Mouse (Mus musculus): ENCODE results near the gene Vasp.
A peak's percentile ranks its signal among the peaks of the same experiment; 100 is the strongest.

Gene Vasp

DNA sequence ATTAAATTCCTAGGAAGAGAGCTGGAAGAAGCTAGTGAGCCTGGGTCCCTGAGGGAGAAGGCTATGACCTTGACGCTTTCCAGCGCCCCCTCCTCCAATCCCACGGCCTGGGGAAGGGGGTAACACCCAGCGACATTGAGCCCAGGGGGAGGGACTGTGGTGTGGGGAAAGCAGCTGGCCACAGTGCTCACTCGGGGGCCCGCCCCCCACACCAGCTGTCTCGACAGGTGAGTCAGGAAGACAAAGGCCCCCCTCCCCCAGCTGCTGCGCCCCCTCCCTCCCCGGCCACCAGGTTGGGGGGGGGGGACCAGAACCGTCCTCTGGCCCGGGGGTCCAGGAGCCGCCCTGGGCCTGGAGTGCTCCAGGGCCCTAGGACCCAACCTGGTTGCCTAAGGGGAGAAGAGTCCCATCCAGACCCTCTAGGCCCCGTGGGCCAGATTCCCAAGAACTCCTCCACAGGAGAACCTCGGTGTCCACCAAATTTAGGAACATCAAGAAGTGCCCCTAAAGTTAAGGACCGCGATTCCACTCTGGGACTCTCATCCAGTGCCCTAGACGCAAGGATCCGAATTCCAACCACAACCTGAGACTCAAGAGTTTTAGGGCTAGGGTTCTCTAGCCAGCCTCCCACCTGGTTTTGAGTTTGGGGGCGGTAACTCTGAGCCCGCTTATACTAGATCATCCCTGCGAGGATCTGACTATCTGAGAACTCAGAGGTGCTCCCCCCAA is 944 bp downstream of the Vasp start:
- DNase-seq (ENCODE audit: low spot score): peak; percentile 35

DNA sequence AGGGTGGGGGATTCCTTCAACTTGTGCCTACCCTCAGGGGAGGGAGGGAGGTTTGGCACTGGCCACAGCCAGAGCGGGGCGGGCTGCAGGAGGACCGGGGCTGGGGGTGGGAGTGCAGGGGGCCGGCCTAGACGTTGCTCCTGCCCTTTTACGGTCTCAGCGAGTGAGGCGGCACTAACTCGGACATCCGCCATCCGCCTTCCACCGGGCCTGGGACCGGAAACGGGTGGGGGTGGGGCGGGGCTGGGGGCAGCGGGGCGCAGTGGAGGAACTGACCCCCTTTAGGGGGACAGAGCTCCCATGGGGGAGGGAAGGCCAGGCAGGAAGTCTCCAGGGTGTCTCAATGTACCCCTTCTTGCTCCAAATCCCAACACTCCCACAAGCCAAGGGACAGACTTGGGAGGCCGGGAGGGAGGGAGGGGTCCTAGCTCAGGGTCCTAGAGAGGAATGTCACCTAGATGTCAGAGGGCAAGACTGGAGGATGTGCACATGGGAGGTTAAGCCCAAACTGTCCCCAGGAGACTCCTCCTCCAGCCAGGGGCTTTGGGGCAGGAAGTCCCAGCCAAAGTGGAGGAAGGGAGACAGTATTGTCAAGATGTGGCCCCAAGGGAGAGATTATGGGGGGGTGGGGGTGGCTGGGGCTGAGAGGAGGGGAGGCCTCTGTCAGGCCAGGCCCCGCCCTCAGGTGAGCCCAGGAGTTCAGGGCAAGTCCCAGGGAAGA is 1.7 kb downstream of the Vasp start:
- DNase-seq (ENCODE audit: low spot score): peak; percentile 77

DNA sequence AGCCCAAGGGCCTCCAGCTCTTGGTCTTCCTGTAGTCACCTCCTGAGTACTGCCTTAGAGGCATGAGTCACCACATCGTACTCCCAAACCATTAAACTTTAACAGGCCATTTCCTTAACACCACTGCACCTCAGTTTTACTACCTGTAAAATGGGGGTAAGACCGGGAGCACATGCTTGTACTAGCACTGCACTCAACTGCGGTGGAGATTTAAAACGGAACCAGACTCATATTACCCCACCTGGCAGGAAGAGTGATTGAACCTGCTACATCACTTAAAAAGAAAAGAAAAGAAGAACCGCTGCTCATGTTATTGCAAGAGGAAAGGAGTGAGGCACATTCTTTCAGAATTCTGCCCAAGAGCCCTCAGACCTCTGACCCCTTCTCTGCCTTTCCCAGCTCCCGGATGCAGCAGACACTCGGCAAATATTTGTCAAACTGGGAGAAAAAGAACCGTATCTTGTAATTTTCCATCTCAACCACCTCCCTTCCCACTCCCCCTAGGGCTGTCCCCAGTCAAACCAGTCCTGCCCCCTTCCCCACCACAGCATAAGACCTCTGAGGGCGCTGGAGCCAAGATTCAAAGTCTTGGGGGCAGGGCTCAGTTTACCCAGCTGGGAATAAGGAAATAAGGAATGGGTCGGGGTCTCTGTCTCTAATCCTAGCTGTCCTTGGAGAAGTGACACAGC is 2.5 kb downstream of the Vasp start:
- DNase-seq (ENCODE audit: low spot score): no peak

DNA sequence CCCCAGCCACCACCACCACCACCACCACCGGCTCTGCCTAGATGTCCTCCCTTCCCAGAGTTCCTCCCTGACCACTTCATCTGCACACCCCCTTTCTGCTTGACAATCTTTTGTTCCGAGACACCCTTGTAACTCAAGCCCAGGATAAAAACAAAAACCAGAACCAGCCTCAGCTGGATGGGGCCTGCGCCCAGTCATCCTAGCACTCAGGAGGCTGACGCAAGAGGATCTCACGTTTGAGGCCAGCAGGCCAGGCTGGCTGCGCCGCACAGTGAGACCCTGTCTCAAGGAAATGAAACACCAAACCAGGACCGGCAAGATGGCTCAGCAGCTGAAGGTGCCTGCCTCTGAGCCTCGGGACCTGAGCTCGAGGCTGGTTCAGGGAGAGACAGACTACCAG is 4.6 kb downstream of the Vasp start:
- DNase-seq (ENCODE audit: low spot score): no peak

DNA sequence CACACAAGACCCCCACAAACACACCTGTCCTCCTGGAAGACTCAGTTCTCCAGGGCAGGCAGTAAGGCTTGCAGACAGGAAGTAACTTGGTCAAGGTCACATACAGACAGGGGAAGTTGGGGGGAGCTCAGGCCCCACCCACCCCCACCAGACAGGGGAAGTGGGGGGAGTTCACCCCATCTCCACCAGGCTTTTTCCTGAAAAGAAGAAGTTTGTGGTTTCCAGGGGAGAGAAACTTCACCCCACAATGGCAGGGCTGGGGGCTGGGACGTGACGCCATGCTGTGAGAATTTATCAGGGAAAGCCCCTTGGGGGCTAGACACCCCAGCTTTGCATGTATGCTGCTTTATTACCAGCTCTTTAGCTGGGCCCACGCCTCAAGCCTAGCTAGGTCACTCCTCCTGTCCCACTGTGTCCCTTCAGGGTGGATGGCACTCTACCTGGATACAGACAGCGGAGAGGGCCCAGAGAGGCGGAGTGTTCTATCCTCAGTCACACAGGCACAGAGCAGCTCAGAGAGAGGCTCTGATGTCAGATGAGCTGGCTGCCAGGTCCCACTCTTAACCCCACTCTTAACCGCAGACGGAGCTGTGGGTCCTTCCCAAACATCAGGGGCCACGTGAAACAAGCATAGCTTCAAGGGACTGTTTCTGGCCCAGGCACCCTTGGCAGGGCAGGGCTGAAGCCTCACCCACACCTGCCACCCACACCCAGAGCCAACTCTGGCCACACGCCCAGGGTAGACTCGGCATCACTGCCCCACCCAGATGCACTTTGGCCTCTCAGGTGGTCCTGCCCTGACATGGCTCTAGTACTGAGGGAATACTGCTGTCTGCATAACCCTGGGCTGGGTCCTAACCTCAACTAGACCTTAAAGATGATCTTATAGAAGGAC is 5.4 kb downstream of the Vasp start:
- DNase-seq (ENCODE audit: low spot score): no peak

DNA sequence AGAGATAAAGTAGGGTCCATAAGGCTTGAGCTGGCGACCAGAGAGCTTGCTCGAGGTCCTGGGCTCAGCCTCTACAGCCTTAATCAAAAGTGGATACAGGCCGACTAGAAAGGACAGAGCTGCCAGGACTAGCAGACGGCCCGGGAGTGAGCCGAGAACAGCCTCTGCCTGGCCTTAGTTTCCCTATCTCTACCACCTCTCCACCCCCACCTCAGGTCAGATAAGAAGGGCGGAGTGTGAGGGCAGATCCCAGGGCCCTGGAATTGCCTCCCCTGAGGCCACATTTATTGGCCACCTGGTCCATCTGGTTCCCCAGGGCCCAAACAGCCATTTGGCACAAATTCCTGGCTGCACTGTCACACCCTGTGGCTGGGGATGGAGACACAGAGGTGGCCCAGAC is 6.5 kb downstream of the Vasp start:
- DNase-seq (ENCODE audit: low spot score): no peak

DNA sequence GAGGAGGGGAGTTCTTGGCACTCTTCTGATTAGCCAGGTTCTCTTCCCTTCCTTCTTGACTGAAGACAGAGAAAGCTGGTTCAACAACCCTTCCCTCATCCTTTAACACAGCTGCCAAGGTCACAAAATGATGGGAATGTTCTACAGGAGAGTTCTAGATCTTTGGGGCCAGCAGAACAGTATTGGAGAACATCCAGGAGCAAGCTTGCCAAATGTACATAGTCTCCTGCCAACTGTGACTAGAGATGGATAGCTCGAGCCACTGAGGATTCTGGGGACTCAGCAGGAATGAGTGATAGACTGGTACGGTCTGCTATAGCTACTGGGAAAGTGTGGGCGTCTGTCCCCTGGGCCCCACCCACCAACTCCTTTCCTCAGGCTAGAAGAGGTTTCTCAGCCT is 13.3 kb downstream of the Vasp start:
- no peak for DNase-seq (ENCODE audit: low spot score)

DNA sequence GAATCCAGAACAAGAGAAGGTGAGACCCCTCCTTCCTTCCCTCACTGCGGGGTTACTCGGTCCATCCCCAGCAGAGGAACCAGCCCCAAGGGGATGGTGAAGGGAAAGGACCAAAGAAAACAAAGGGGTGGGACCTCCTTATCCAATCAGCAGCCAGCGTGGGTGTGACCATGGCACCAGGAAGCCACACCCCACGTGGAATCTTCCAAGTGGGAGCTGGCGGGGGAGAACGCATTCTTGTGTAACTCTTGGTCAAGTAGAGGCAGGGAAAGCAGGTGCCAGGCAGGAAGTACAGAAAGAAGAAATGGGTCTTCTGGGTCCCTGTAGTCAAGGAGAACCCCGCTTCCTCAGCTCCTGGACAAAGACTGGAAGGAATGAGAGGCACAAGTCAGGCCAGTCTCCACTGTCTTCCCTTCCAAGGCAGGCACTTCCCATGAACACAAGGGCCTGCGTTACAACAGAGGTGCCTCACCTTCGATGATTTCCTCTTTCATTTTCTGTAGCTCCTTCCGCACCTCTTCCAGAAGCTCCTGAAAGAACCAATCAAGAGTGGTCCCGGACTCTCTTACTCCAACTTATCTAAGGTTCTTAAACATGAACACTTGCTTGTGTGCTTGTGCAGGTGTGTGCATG is 14.1 kb downstream of the Vasp start:
- peak; percentile 86 for DNase-seq (ENCODE audit: low spot score)

DNA sequence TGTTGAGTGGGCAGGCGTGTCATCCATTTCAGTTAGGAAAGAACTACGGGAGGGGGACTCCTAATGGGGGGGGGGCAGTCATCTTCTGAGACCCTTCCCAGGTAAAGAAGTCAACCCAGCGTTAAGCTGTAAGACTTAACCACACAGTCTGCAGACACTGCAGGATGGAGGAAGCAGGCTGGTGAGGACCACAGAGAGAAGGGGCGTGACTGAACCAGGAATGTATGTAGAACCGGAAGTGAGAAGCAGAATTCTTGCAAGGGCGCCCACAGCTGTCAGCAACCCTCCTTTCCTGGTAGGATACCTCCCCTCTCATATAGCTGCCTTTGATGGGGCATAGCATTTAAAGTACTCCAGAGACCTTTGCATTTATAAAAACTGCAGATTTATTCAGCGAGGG is 15.1 kb downstream of the Vasp start:
- no peak for DNase-seq (ENCODE audit: low spot score)

DNA sequence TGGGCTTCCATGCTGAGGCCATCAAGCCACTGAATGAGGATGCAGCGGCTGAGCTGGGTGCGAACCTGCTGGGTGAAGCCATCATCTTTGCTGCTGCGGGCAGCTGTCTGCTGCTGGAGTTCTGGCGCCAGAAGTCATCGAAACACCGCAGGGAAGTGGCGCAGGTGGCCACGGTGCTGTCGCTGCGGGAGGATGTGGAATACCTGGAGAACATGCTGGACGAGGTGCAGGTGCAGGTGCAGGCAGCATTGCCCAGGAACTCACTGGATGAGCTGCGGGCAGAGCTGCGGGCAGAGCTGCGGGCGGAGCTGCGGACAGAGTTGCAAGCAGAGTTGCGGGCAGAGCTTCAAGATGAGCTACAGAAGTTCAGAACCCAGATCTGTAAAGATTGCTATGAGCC is 16.2 kb downstream of the Vasp start:
- DNase-seq (ENCODE audit: low spot score): no peak

DNA sequence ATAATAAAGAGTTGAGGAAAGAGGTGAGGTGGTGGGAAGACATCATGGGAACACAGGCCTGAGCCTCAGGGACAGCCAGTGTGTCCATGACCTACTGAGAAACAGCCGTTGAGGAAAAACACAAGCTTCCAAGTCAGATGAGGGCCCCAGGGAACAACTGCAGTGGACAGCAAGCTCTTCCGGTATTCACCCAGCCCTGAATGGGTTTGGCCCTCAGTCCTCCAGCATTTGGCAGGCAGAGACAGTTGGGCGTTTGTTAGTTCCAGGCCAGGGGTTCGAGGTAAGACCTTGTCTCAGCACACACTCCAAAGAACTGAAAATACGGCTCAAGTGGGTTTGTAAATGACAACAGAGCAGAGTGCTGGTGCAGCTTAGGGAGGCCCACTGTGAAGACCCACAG is 18.2 kb downstream of the Vasp start:
- DNase-seq (ENCODE audit: low spot score): no peak

DNA sequence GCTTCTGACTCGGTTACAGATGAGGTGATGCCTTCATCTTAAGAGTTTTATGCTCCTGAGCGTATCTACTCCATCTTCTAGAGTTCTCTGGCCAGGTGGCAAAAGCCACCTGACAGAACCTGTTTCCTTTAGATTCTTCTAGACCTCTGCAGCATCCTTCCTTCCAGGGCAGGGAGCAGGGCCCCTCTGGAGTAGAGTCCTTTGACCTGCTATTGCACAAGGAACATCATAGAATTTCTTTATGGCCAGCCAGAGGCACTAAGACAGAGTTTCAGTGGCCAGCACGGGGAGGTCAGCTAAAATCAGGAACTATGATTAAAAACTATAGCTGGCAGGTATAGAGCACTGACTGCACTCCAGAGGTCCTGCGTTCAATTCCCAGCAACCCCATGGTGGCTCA is 19.5 kb downstream of the Vasp start:
- no peak for DNase-seq (ENCODE audit: low spot score)

DNA sequence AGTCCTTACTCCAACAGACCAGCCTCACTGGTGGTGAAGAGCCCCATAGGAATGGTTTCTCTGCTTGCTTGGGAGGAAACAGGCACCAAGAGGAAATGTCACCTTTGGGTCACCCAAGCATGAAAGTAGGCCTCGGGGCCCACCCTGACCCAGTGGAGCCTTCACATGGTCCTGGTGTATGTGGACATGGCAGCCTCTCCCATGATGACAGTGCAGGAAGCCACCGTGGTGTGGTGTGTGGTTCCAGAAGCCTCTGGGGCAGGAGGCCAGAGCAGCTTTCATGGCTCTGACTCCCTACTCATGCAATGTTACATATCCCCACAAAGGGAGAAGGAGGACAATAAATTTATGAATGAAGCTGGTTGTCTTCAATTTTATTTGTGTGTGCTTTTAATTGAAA is 24.1 kb downstream of the Vasp start:
- DNase-seq (ENCODE audit: low spot score): no peak

DNA sequence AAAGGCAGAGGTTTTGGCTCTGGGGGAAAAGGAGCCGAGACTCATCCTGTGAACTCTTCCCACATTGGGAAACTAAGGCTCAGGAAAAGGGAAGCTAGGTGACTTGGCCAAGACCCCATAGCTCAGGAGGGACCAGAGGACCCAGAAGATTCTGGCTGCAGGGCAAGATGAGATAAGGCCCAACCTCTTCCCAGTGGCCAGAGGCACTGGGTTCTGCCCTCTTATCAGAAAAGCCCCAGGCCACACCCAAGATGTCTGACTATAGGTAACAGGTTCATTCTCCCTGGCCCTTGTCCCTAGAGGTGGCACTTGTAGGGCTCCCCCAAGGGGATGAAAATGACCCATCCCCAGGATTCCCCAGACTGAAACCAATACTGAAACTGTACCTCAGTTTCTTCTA is 24.8 kb downstream of the Vasp start:
- no peak for DNase-seq (ENCODE audit: low spot score)

DNA sequence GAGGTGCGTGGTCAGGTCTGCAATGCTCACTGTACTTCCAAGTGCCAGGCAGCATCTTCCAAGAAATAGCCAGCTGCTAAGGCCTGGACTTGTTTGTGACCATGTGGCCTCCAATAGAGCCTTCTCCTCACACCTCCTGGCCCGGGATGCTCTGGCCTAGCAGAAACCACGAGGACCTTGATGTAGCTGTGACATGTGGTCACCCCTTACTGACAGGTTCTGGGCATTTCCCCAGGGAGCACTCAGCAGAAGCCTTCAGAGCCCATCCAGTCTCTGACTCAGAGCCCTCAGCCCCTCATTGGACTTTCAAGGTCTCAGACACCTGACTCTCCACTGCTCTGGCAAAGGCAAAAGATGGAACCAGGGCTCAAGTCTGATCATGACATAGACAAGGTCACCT is 26.5 kb downstream of the Vasp start:
- no peak for DNase-seq (ENCODE audit: low spot score)

DNA sequence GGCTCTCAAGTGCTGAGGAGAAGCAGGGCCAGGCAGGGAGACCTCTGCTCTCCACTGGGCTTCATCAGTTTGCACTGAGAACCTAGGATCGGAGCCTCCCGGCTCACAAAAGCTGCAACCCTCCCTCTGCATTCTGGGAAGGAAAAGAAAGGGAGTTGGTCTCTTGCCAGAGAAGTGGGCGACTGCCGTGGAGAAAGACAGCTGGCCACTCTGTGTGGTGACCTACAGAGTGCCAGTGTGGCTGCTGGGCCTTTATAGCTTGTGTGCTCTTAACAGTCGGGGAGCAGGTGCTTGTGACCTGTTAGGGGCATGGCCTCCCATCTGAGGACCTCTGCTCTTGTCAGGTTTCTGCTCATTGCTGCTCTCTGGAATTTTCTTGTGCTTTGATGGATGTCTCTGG is 27.8 kb downstream of the Vasp start:
- DNase-seq (ENCODE audit: low spot score): no peak

DNA sequence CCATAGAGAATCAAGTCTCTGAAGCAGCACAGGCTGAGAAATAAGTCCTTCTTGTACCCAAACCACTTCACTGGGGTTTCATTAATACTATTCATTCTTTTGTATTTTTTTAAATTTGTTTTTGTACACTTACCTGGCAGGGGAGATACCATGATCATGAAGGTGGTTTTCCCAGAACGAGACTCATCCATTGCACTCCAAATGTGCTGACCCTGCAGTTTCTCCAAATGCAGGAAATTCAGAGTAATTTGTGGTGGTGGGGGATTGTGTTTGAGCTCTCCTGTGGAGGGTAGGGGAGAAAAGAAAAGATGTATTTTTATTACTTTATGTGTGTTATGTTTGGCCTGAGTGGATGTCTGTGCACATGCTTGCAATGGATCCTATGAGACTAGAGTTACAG is 29.6 kb downstream of the Vasp start:
- DNase-seq (ENCODE audit: low spot score): no peak

DNA sequence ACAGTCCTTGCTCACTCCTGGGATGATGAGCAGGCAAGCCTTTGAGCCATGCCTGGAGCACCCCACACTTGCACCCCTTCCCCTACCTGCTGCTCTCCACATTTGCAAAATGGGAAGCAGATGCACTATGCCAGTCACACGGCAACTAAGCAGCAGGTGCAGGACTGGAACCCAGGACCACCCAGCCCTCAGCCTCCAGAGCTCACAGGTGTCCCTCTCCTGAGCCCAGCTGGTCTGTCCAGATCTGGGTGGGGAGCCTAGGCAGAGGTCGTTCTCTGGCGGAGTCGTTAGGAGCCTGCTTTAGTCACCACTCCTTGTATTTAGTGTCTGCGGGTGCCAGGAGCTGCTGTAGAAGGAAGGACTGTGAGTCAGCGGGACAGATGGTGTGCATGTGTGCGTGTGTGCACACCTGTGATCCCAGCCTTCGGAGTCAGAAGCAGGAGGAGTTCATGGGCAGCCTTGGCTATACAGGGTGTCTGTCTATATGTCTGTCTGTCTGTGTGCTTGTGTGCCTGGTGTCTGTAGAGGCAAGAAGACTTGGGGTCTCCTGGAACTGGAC is 30.6 kb downstream of the Vasp start:
- DNase-seq (ENCODE audit: low spot score): no peak

DNA sequence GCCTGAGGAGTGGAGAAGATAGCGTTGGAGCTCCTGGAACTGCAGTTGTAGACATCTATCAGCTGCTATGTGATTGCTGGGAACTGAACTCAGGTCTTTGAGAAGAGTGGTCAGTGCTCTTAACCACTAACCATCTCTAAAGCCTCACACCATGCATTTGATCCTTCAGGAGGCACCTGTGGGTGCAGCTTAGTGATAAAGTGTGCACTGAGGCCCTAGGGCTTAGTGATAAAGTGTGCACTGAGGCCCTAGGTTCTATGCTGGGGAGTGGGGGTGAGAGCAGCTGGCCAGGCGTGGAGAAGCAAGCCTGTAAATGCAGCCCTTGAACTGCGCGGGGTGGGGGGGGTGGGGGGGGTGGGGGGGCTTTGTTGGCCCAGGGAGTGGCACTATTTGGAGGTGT is 31.6 kb downstream of the Vasp start:
- DNase-seq (ENCODE audit: low spot score): no peak

DNA sequence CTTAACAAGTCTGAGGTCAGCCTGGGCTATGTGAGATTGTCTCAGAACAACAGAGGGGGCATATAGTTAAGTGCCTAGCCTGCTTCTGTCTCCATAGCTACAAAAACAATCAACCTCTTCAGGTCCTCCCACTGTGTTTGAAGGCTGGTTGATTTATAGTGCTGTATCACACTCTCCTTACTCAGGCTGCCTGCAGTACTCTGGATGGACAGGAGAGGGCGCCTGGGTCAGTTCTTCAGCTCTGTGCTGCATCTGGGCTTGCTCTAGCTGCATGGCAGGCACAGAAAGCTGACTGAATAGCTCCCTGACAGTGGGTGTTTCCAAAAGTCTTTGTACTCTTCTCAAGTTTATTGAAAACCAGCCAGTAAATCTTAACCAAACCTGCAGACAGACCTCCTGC is 32.2 kb downstream of the Vasp start:
- peak; percentile 90 for DNase-seq (ENCODE audit: low spot score)

DNA sequence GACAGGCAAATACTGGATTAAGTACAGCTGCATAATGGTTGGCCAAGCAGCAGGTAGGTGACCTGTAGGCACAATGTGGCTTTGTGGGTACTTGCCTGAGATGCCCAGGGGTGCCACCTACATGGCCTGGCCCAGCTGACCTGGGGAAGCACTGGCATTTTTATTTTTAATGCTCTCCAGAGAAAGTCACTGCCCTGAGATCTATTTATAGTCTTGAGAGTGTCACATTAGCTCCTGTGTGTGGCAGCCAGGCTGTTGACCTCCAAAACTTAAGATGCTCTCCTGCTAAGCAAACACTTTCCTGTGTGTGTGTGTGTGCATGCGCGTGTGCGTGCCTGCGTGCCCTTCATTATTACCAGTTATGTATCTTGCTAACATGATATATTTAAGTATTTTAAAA is 33.3 kb downstream of the Vasp start:
- DNase-seq (ENCODE audit: low spot score): no peak

DNA sequence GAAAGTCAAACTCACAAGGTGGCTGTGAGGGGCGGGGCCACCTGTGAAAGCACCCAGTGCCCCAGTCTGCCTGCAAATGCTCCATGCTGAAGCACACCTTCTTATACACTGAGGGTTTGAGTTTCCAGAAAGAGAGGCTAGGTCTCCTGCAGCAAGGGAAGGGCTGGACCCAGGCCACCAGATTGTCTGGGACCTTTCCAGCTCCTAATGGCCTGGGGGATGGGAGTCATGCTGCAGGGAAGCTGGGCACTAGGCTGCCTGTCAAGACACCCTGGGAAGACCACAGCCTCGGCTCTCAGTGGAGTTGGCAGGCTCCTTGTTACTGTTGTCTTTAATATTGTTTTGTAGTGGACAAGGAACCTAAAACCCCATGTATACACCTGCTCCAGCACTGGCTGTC is 35.2 kb downstream of the Vasp start:
- DNase-seq (ENCODE audit: low spot score): no peak
